Mouse (Mus musculus) forebrain, embryonic 16.5 days (tissue): Measurements from ENCODE around the gene Olfr1209. TPM values are rescaled to one million over a fixed set of nuclear protein-coding genes. Genes with fewer than 3 reads are reported as not detected.

Experiments used
- ATAC-seq: fragments of 200-750 bp; cut with Nextera tagmentation; 2 replicates; pipeline ENCODE4 v1.8.0; 2017; ENCODE audit warnings: mild to moderate bottlenecking, moderate library complexity
- H3K27ac ChIP-seq: fragments of 300-500 bp; sonication (generic); 2 replicates; pipeline ENCODE4 v1.5.1; 2014; ENCODE audit warnings: low read length, control low read depth
- H3K27me3 ChIP-seq: fragments of 300-500 bp; sonication (generic); replicated peaks from 2 replicates; pipeline ENCODE4 v1.6.1; 2014; ENCODE audit warnings: low read length; ENCODE audit not compliant: control insufficient read depth, insufficient read depth
- H3K36me3 ChIP-seq: fragments of 300-500 bp; sonication (generic); 2 replicates; pipeline ENCODE4 v1.6.1; 2014; ENCODE audit not compliant: control insufficient read depth, insufficient read depth
- H3K4me1 ChIP-seq: fragments of 300-500 bp; sonication (generic); replicated peaks from 2 replicates; pipeline ENCODE4 v1.6.1; 2014; ENCODE audit warnings: low read length; ENCODE audit not compliant: control insufficient read depth, insufficient read depth
- H3K4me2 ChIP-seq: fragments of 300-500 bp; sonication (generic); 2 replicates; pipeline ENCODE4 v1.6.1; 2014; ENCODE audit warnings: mild to moderate bottlenecking, low read length, control low read depth
- H3K4me3 ChIP-seq: fragments of 300-500 bp; sonication (generic); replicated peaks from 2 replicates; pipeline ENCODE4 v1.5.1; 2014; ENCODE audit warnings: mild to moderate bottlenecking, low read length, control low read depth
- H3K9ac ChIP-seq: fragments of 300-500 bp; sonication (generic); replicated peaks from 2 replicates; pipeline ENCODE4 v1.6.1; 2014; ENCODE audit warnings: low read depth, low read length, control low read depth
- H3K9me3 ChIP-seq: fragments of 300-500 bp; sonication (generic); 2 replicates; pipeline ENCODE4 v1.6.1; 2016; ENCODE audit warnings: low read length; ENCODE audit not compliant: control insufficient read depth
- WGBS: fragments of 180-500 bp; shearing (Covaris S2); extraction: QIAGEN DNeasy Blood & Tissue Kit; methylation state at CpG from one replicate; pipeline ENCODE4 v1.1.7; 2014; 5-methylcytosine and 5-hydroxymethylcytosine counted together
- polyA plus RNA-seq: library from polyadenylated mRNA; unstranded; fragments of >200 nt; fragmentation: Nextera tagmentation; extraction: Ambion mirVana; gene quantifications from 2 replicates; pipeline ENCODE4 v1.2.1, GENCODE M21; 2015

The Olfr1209 gene
- polyA plus RNA-seq: not detected in 2 replicates

GRCm38 (mm10) chr2:88915057-88915456, at the start of gene Olfr1209:
Gene Olfr1209 (minus strand): TSS chr2:88915157.
- Histone ChIP-seq H3K4me1 (no peaks in the 10 kb centered on the region), H3K27me3 (no peaks in the 10 kb centered on the region), H3K9me3 (no peaks in the 10 kb centered on the region), H3K4me2 (no peak within 1 kb of the TSS), H3K27ac (no peak within 1 kb of the TSS), H3K9ac (no peak within 1 kb of the TSS), H3K36me3 (no peaks in the 10 kb centered on the region), H3K4me3 (no peak within 1 kb of the TSS)
- no peak for ATAC-seq
- WGBS: 90% methylated on average over 3 of the region's 3 CpGs

- no peak for ATAC-seq
- no peaks in the 10 kb centered on the region for H3K27me3 ChIP-seq
- H3K4me1 ChIP-seq: no peaks in the 10 kb centered on the region
- no peak within 1 kb of the TSS for H3K9ac ChIP-seq
- H3K36me3 ChIP-seq: no peaks in the 10 kb centered on the region
- no peaks in the 10 kb centered on the region for H3K9me3 ChIP-seq
- H3K4me2 ChIP-seq: no peak within 1 kb of the TSS
- H3K27ac ChIP-seq: no peak within 1 kb of the TSS
- no peak within 1 kb of the TSS for H3K4me3 ChIP-seq
These were observed 38.7 kb upstream of the Olfr1209 start, which contains the start of gene Olfr1212 for GRCm38 (mm10) chr2:88953669-88954068. Gene Olfr1212 (plus strand): TSS chr2:88953969.

GRCm38 (mm10) chr2:88938011-88938410, 23.1 kb upstream of the Olfr1209 start, which contains the start of gene Olfr1211:
Gene Olfr1211 (minus strand): TSS chr2:88938111.
- no peak for ATAC-seq
- H3K27ac ChIP-seq: no peak within 1 kb of the TSS
- WGBS: 88% methylated on average over 1 of the region's 1 CpGs
- no peaks in the 10 kb centered on the region for H3K4me1 ChIP-seq
- no peaks in the 10 kb centered on the region for H3K27me3 ChIP-seq
- H3K9ac ChIP-seq: no peak within 1 kb of the TSS
- H3K4me3 ChIP-seq: no peak within 1 kb of the TSS
- no peaks in the 10 kb centered on the region for H3K9me3 ChIP-seq
- H3K4me2 ChIP-seq: no peak within 1 kb of the TSS
- no peaks in the 10 kb centered on the region for H3K36me3 ChIP-seq

GRCm38 (mm10) chr2:88902211-88902610, 12.7 kb downstream of the Olfr1209 start, which contains the start of gene Olfr1208:
Gene Olfr1208 (minus strand): TSS chr2:88902311.
- Histone ChIP-seq H3K36me3 (no peaks in the 10 kb centered on the region), H3K9ac (no peak within 1 kb of the TSS), H3K4me2 (no peak within 1 kb of the TSS), H3K27me3 (no peaks in the 10 kb centered on the region), H3K9me3 (no peaks in the 10 kb centered on the region), H3K4me3 (no peak within 1 kb of the TSS), H3K27ac (no peak within 1 kb of the TSS), H3K4me1 (no peaks in the 10 kb centered on the region)
- no peak for ATAC-seq

GRCm38 (mm10) chr2:88862931-88863330, 52.0 kb downstream of the Olfr1209 start, which contains the start of gene Olfr1206:
Gene Olfr1206 (plus strand): TSS chr2:88863231.
- no peaks in the 10 kb centered on the region for H3K9me3 ChIP-seq
- 88% methylated on average over 2 of the region's 2 CpGs for WGBS
- no peak within 1 kb of the TSS for H3K27ac ChIP-seq
- no peak within 1 kb of the TSS for H3K4me3 ChIP-seq
- no peak within 1 kb of the TSS for H3K9ac ChIP-seq
- H3K4me1 ChIP-seq: no peaks in the 10 kb centered on the region
- ATAC-seq: no peak
- no peak within 1 kb of the TSS for H3K4me2 ChIP-seq
- no peaks in the 10 kb centered on the region for H3K27me3 ChIP-seq
- no peaks in the 10 kb centered on the region for H3K36me3 ChIP-seq

Other genes with a start within 250 kb of the Olfr1209 start
- not detected in 2 replicates for gene Olfr1193, start 239.5 kb downstream of the Olfr1209 start, polyA plus RNA-seq
- not detected in 2 replicates for gene Olfr1195, start 226.0 kb downstream of the Olfr1209 start, polyA plus RNA-seq
- not detected in 2 replicates for gene Olfr1196, start 210.6 kb downstream of the Olfr1209 start, polyA plus RNA-seq
- gene Olfr1197, start 182.8 kb downstream of the Olfr1209 start, polyA plus RNA-seq: not detected in 2 replicates
- gene Olfr1198, start 163.8 kb downstream of the Olfr1209 start, polyA plus RNA-seq: not detected in 2 replicates
- not detected in 2 replicates for gene Olfr1199, start 154.7 kb downstream of the Olfr1209 start, polyA plus RNA-seq
- not detected in 2 replicates for gene Olfr1200, start 144.7 kb downstream of the Olfr1209 start, polyA plus RNA-seq
- not detected in 2 replicates for gene Olfr1201, start 122.1 kb downstream of the Olfr1209 start, polyA plus RNA-seq
- gene Olfr1202, start 100.7 kb downstream of the Olfr1209 start, polyA plus RNA-seq: not detected in 2 replicates
- not detected in 2 replicates for gene Olfr1205, start 85.4 kb downstream of the Olfr1209 start, polyA plus RNA-seq
- not detected in 2 replicates for gene Olfr1204, start 65.9 kb downstream of the Olfr1209 start, polyA plus RNA-seq
- not detected in 2 replicates for gene Olfr1206, start 51.9 kb downstream of the Olfr1209 start, polyA plus RNA-seq
- not detected in 2 replicates for gene Olfr1208, start 12.8 kb downstream of the Olfr1209 start, polyA plus RNA-seq
- gene Olfr1211, start 23.0 kb upstream of the Olfr1209 start, polyA plus RNA-seq: not detected in 2 replicates
- not detected in 2 replicates for gene Olfr1212, start 38.8 kb upstream of the Olfr1209 start, polyA plus RNA-seq
- gene Gm13762, start 65.1 kb upstream of the Olfr1209 start, polyA plus RNA-seq: not detected in 2 replicates
- not detected in 2 replicates for gene Olfr1214, start 77.5 kb upstream of the Olfr1209 start, polyA plus RNA-seq
- not detected in 2 replicates for gene Olfr1215, start 91.8 kb upstream of the Olfr1209 start, polyA plus RNA-seq
- gene Olfr1216, start 103.2 kb upstream of the Olfr1209 start, polyA plus RNA-seq: not detected in 2 replicates
- gene Olfr1217, start 116.9 kb upstream of the Olfr1209 start, polyA plus RNA-seq: not detected in 2 replicates
- gene Olfr1218, start 146.0 kb upstream of the Olfr1209 start, polyA plus RNA-seq: not detected in 2 replicates
- gene Olfr1219, start 168.4 kb upstream of the Olfr1209 start, polyA plus RNA-seq: not detected in 2 replicates
- gene Olfr1220, start 191.7 kb upstream of the Olfr1209 start, polyA plus RNA-seq: not detected in 2 replicates
- gene Olfr1221, start 202.1 kb upstream of the Olfr1209 start, polyA plus RNA-seq: not detected in 2 replicates
- not detected in 2 replicates for gene Olfr1222, start 217.9 kb upstream of the Olfr1209 start, polyA plus RNA-seq
- gene Olfr1223, start 236.4 kb upstream of the Olfr1209 start, polyA plus RNA-seq: not detected in 2 replicates
- not detected in 2 replicates for gene Olfr1224-ps1, start 248.9 kb upstream of the Olfr1209 start, polyA plus RNA-seq